Mouse (Mus musculus) spleen, adult 2 months (tissue): ENCODE measurements around the gene Fbxo41.
"Not testable (repeated sequence)": the region's sequence is repeated elsewhere in the genome, so short reads cannot be mapped to it uniquely, and the experiment has no call there.

ENCODE experiments used
- CTCF ChIP-seq: fragments of 200-500 bp; IDR thresholded peaks from 2 replicates; pipeline ENCODE4 v1.5.1; 2011; ENCODE audit warnings: mild to moderate bottlenecking, inconsistent platforms; ENCODE audit not compliant: insufficient read depth, insufficient read length, insufficient replicate concordance; ENCODE audit errors: extremely low read depth
- POLR2A ChIP-seq: fragments of 200-500 bp; IDR thresholded peaks from 2 replicates; pipeline ENCODE4 v1.6.1; 2011; ENCODE audit warnings: low read depth, low read length, inconsistent platforms

DNA sequence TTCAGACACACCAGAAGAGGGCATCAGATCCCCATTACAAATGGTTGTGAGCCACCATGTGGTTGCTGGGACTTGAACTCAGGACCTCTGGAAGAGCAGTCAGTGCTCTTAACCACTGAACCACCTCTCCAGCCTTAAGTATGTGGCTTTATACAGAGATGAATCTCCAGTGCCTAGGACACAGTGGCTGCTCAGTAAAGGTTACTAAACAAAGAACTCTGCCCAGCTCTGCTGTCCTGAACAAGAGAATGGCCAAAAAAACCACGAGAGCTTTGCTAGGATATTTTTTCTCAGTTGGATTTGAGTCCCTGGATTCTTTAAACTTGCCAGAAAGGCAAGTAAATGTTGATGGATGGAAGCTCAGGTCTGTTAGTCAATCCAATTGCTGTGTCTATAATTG lies 52.7 kb downstream of the Fbxo41 start:
- not testable (repeated sequence) for TF ChIP-seq CTCF, POLR2A
